Mouse (Mus musculus) left cerebral cortex, adult 11 months (tissue): ENCODE measurements around the gene Susd1.

Source experiments
- DNase-seq: peaks from one replicate; pipeline ENCODE4 v3.0.0; 2022; ENCODE audit warnings: low spot score

Gene Susd1

GRCm38 (mm10) chr4:59322733-59323132 lies 115.7 kb downstream of the Susd1 start:
- DNase-seq: no peak

- DNase-seq: no peak
These were observed 116.4 kb downstream of the Susd1 start for GRCm38 (mm10) chr4:59322056-59322455.

- DNase-seq: no peak
These were observed 117.0 kb downstream of the Susd1 start for GRCm38 (mm10) chr4:59321181-59322008.

GRCm38 (mm10) chr4:59319136-59319941 lies 119.1 kb downstream of the Susd1 start:
- DNase-seq: no peak

- DNase-seq: no peak
These were observed 119.8 kb downstream of the Susd1 start for GRCm38 (mm10) chr4:59318602-59319001.

- no peak for DNase-seq
These were observed 122.7 kb downstream of the Susd1 start for GRCm38 (mm10) chr4:59315553-59316405.

GRCm38 (mm10) chr4:59314939-59315552 lies 123.4 kb downstream of the Susd1 start:
- DNase-seq: no peak

- DNase-seq: no peak
These were observed 125.5 kb downstream of the Susd1 start for GRCm38 (mm10) chr4:59312945-59313344.

- no peak for DNase-seq
These were observed 127.8 kb downstream of the Susd1 start for GRCm38 (mm10) chr4:59310590-59310989.

- no peak for DNase-seq
These were observed 130.4 kb downstream of the Susd1 start for GRCm38 (mm10) chr4:59307841-59308589.

GRCm38 (mm10) chr4:59302387-59302786 lies 136.0 kb downstream of the Susd1 start:
- no peak for DNase-seq

- no peak for DNase-seq
These were observed 137.2 kb downstream of the Susd1 start for GRCm38 (mm10) chr4:59301025-59301815.

GRCm38 (mm10) chr4:59298719-59299496 lies 139.5 kb downstream of the Susd1 start:
- DNase-seq: no peak

- DNase-seq: no peak
These were observed 143.3 kb downstream of the Susd1 start for GRCm38 (mm10) chr4:59295127-59295526.

GRCm38 (mm10) chr4:59294661-59295060 lies 143.8 kb downstream of the Susd1 start:
- no peak for DNase-seq

GRCm38 (mm10) chr4:59291914-59292718 lies 146.3 kb downstream of the Susd1 start:
- DNase-seq: no peak

GRCm38 (mm10) chr4:59290972-59291576 lies 147.4 kb downstream of the Susd1 start:
- DNase-seq: no peak

GRCm38 (mm10) chr4:59287103-59287502 lies 151.3 kb downstream of the Susd1 start:
- no peak for DNase-seq
